Mouse (Mus musculus) CH12.LX (cell line): ENCODE data around the gene Cort. TPM values are rescaled to one million over a fixed set of nuclear protein-coding genes. Genes with fewer than 3 reads are reported as not detected.

Experiments used
- DNase-seq: peaks from one replicate; pipeline ENCODE4 v3.0.0-alpha.2; 2013; ENCODE audit errors: extremely low read depth
- H3K27ac ChIP-seq: 2 replicates; pipeline ENCODE4 v1.5.1; 2012; ENCODE audit warnings: low read depth, mild to moderate bottlenecking, control low read depth, moderate library complexity; ENCODE audit not compliant: insufficient read depth
- H3K27me3 ChIP-seq: replicated peaks from 2 replicates; pipeline ENCODE3; 2012; ENCODE audit warnings: inconsistent platforms
- H3K36me3 ChIP-seq, 2 experiments: replicated peaks in 1 of 2; 2 replicates each; pipeline versions ENCODE3 to v1.6.1; 2012; ENCODE audit warnings: inconsistent platforms in 1 of 2, low read length in 1 of 2, mild to moderate bottlenecking in 1 of 2, mixed read lengths in 1 of 2, moderate library complexity in 1 of 2; ENCODE audit not compliant: control insufficient read depth in 1 of 2, insufficient read depth in 1 of 2
- H3K4me1 ChIP-seq, 2 experiments: 2 replicates each; pipeline ENCODE4 v1.6.1; 2012; ENCODE audit warnings: inconsistent platforms in 1 of 2, moderate library complexity in 1 of 2; ENCODE audit not compliant: insufficient read depth in 2 of 2, control insufficient read depth in 1 of 2
- H3K4me2 ChIP-seq: 2 replicates; pipeline ENCODE4 v1.6.1; 2012; ENCODE audit warnings: low read depth, mild to moderate bottlenecking, control low read depth; ENCODE audit not compliant: poor library complexity, insufficient read depth, severe bottlenecking
- H3K4me3 ChIP-seq, 3 experiments: fragments of 150-350 bp in 1 of 3; sonication (generic) in 1 of 3; replicated peaks in 1 of 3; 2 replicates each; pipeline versions ENCODE3 to v1.5.1; 2011 to 2012; ENCODE audit warnings: low read depth in 2 of 3, low read length in 2 of 3, mild to moderate bottlenecking in 2 of 3, moderate library complexity in 2 of 3, control low read depth in 1 of 3, improper control_type of control experiment in 1 of 3, inconsistent platforms in 1 of 3, mixed read lengths in 1 of 3; ENCODE audit not compliant: poor library complexity in 1 of 3
- H3K79me2 ChIP-seq: replicated peaks from 2 replicates; pipeline ENCODE4 v1.6.1; 2012; ENCODE audit warnings: mild to moderate bottlenecking, moderate library complexity; ENCODE audit not compliant: control insufficient read depth, poor library complexity, insufficient read depth, severe bottlenecking; ENCODE audit errors: extremely low read depth
- H3K9ac ChIP-seq: 2 replicates; pipeline ENCODE4 v1.6.1; 2012; ENCODE audit warnings: low read depth, mild to moderate bottlenecking, control low read depth, moderate library complexity; ENCODE audit not compliant: insufficient read depth
- H3K9me3 ChIP-seq: replicated peaks from 2 replicates; pipeline ENCODE3; 2012; ENCODE audit warnings: low read length, inconsistent platforms, mixed read lengths
- BHLHE40 ChIP-seq: IDR thresholded peaks from 2 replicates; pipeline ENCODE4 v1.6.1; 2011; ENCODE audit warnings: mild to moderate bottlenecking, low read depth, low read length, improper control_type of control experiment
- CHD2 ChIP-seq: IDR thresholded peaks from 2 replicates; pipeline ENCODE4 v1.6.1; 2011; ENCODE audit warnings: low read length, improper control_type of control experiment
- CTCF ChIP-seq, 2 experiments: IDR thresholded peaks in 1 of 2; conservative IDR thresholded peaks in 1 of 2; 2 replicates each; pipeline ENCODE4 v1.5.1; 2011 to 2012; ENCODE audit warnings: low read depth in 2 of 2, low read length in 2 of 2, improper control_type of control experiment in 1 of 2, inconsistent platforms in 1 of 2, mild to moderate bottlenecking in 1 of 2, moderate library complexity in 1 of 2
- ELF1 ChIP-seq: IDR thresholded peaks from 2 replicates; pipeline ENCODE4 v1.6.1; 2014; ENCODE audit warnings: low read depth, mild to moderate bottlenecking, inconsistent platforms, low read length, improper control_type of control experiment
- ETS1 ChIP-seq: conservative IDR thresholded peaks from 2 replicates; pipeline ENCODE4 v1.6.1; 2012; ENCODE audit warnings: low read depth, mild to moderate bottlenecking, inconsistent platforms, low read length, improper control_type of control experiment, moderate library complexity
- HCFC1 ChIP-seq: IDR thresholded peaks from 2 replicates; pipeline ENCODE4 v1.6.1; 2012; ENCODE audit warnings: low read depth, mild to moderate bottlenecking, inconsistent platforms, low read length, improper control_type of control experiment
- IRF4 ChIP-seq: IDR thresholded peaks from 2 replicates; pipeline ENCODE4 v1.6.1; 2014; ENCODE audit warnings: low read depth, mild to moderate bottlenecking, inconsistent platforms, low read length, improper control_type of control experiment
- JUN ChIP-seq: IDR thresholded peaks from 2 replicates; pipeline ENCODE4 v1.6.1; 2011; ENCODE audit warnings: low read depth, mild to moderate bottlenecking, low read length, improper control_type of control experiment, moderate library complexity; ENCODE audit not compliant: insufficient read depth
- JUND ChIP-seq: conservative IDR thresholded peaks from 2 replicates; pipeline ENCODE4 v1.6.1; 2011; ENCODE audit warnings: low read depth, low read length, improper control_type of control experiment
- KAT2A ChIP-seq: IDR thresholded peaks from 2 replicates; pipeline ENCODE4 v1.6.1; 2012; ENCODE audit warnings: low read length, improper control_type of control experiment, inconsistent platforms; ENCODE audit not compliant: insufficient replicate concordance
- MAFK ChIP-seq: IDR thresholded peaks from 2 replicates; pipeline ENCODE4 v1.6.1; 2011; ENCODE audit warnings: low read length, improper control_type of control experiment; ENCODE audit not compliant: insufficient replicate concordance
- MAZ ChIP-seq: IDR thresholded peaks from 2 replicates; pipeline ENCODE4 v1.6.1; 2012; ENCODE audit warnings: low read depth, mild to moderate bottlenecking, inconsistent platforms, low read length, improper control_type of control experiment, moderate library complexity
- MEF2A ChIP-seq: IDR thresholded peaks from 2 replicates; pipeline ENCODE4 v1.6.1; 2014; ENCODE audit warnings: low read depth, mild to moderate bottlenecking, inconsistent platforms, low read length, improper control_type of control experiment, borderline replicate concordance
- MXI1 ChIP-seq: IDR thresholded peaks from 2 replicates; pipeline ENCODE4 v1.6.1; 2011; ENCODE audit warnings: mild to moderate bottlenecking, low read depth, low read length, improper control_type of control experiment
- MYC ChIP-seq: IDR thresholded peaks from 2 replicates; pipeline ENCODE4 v1.6.1; 2011; ENCODE audit warnings: low read depth, mild to moderate bottlenecking, improper control_type of control experiment, low read length
- NRF1 ChIP-seq: IDR thresholded peaks from 2 replicates; pipeline ENCODE4 v1.6.1; 2014; ENCODE audit warnings: low read depth, mild to moderate bottlenecking, inconsistent platforms, low read length, improper control_type of control experiment, moderate library complexity
- PAX5 ChIP-seq: IDR thresholded peaks from 2 replicates; pipeline ENCODE4 v1.6.1; 2012; ENCODE audit warnings: low read length, inconsistent platforms, mixed read lengths
- POLR2AphosphoS2 ChIP-seq: IDR thresholded peaks from 2 replicates; pipeline ENCODE4 v1.6.1; 2011; ENCODE audit warnings: low read depth, low read length, improper control_type of control experiment
- UBTF ChIP-seq: IDR thresholded peaks from 2 replicates; pipeline ENCODE4 v1.6.1; 2012; ENCODE audit warnings: low read depth, mild to moderate bottlenecking, inconsistent platforms, low read length, improper control_type of control experiment, moderate library complexity
- USF1 ChIP-seq: IDR thresholded peaks from 2 replicates; pipeline ENCODE4 v1.6.1; 2014; ENCODE audit warnings: low read depth, mild to moderate bottlenecking, inconsistent platforms, low read length, improper control_type of control experiment
- USF2 ChIP-seq: conservative IDR thresholded peaks from 2 replicates; pipeline ENCODE4 v1.6.1; 2011; ENCODE audit warnings: low read depth, low read length, improper control_type of control experiment
- ZMIZ1 ChIP-seq: IDR thresholded peaks from 2 replicates; pipeline ENCODE4 v1.6.1; 2012; ENCODE audit warnings: low read depth, mild to moderate bottlenecking, inconsistent platforms, low read length, improper control_type of control experiment
- dilution Hi-C: fragments of 300-500 bp; cut with MboI; formaldehyde crosslinking; loops from 2 replicates; pipeline ENCODE4 v1.14.3; 2020; ENCODE audit warnings: low sequenced_read_pairs; ENCODE audit not compliant: extremely low pct_unique_long_range_greater_than_20kb, extremely low pct_ligation_motif_present
- in situ Hi-C: fragments of 300-500 bp; cut with MboI; formaldehyde crosslinking; loops from 3 replicates; pipeline ENCODE4 v1.14.3; 2019; ENCODE audit warnings: low sequenced_read_pairs, low pct_ligation_motif_present, low pct_unique_long_range_greater_than_20kb, mixed read lengths
- polyA plus RNA-seq: library from polyadenylated mRNA; unstranded; fragments of >175 nt; gene quantifications from 2 replicates; pipeline ENCODE4 v1.2.1, GENCODE M21; 2012; ENCODE audit warnings: low read depth; ENCODE audit not compliant: insufficient read length
- total RNA-seq, 2 experiments: library from RNA; depleted of rRNA; stranded (reverse); fragments of 300-350 nt in 1 of 2; fragments of >200 nt in 1 of 2; gene quantifications; 2 replicates each; pipeline ENCODE4 v1.2.3; 2012 to 2014

The Cort gene
- 0.50 and 0.59 TPM in 2 replicates for total RNA-seq (2012; rRNA removed)
- not detected in 2 replicates for total RNA-seq (2014; rRNA removed)
- polyA plus RNA-seq, result 0.94 and 1.4 TPM in 2 replicates

GRCm38 (mm10) chr4:149126663-149127062 lies at the start of gene Cort:
Cort (minus strand) TSS chr4:149126763.
- no peak for DNase-seq
- Histone ChIP-seq H3K4me2 (no peak within 1 kb of the TSS), H3K9me3 (no peaks in the 10 kb centered on the region), H3K9ac (no peak within 1 kb of the TSS), H3K27me3 (no peaks in the 10 kb centered on the region), H3K4me1 (peaks cover 0 to 31% of the 10 kb centered on the region in 2 experiments; a peak in 2 of 4 replicates), H3K4me3 (no peak within 1 kb of the TSS), H3K36me3 (peaks cover 20 to 82% of the 10 kb centered on the region in 2 experiments), H3K27ac (no peak within 1 kb of the TSS), H3K79me2 (no peaks in the 10 kb centered on the region)
- in situ Hi-C loops, result no loop called here
- no peak for TF ChIP-seq MXI1
- no peak for TF ChIP-seq MAZ
- TF ChIP-seq USF2, result no peak
- TF ChIP-seq PAX5, result no peak
- no peak for TF ChIP-seq ETS1
- dilution Hi-C loops, result no loop called here

- Histone ChIP-seq H3K27ac (no peak overlapping the region), H3K4me3 (no peak overlapping the region), H3K4me2 (no peak overlapping the region), H3K9me3 (no peaks in the 10 kb centered on the region), H3K9ac (no peak overlapping the region), H3K79me2 (no peaks in the 10 kb centered on the region), H3K27me3 (no peaks in the 10 kb centered on the region), H3K4me1 (peaks cover 0 to 24% of the 10 kb centered on the region in 2 experiments; a peak in 2 of 4 replicates), H3K36me3 (peaks cover 7 to 9% of the 10 kb centered on the region in 2 experiments)
- DNase-seq, result no peak
- no peak for TF ChIP-seq IRF4
- TF ChIP-seq HCFC1, result no peak
- TF ChIP-seq KAT2A, result no peak
- no peak for TF ChIP-seq USF1
- no peak for TF ChIP-seq POLR2AphosphoS2
- no peak for TF ChIP-seq CHD2
- no peak for TF ChIP-seq MYC
- in situ Hi-C loops, result loop anchor here (25.0 kb wide), 1 partner anchor 539 kb away; the partner anchor contains the start of gene Pik3cd
- dilution Hi-C loops, result no loop called here
These were observed 47.1 kb upstream of the Cort start for GRCm38 (mm10) chr4:149173661-149174060.

DNA sequence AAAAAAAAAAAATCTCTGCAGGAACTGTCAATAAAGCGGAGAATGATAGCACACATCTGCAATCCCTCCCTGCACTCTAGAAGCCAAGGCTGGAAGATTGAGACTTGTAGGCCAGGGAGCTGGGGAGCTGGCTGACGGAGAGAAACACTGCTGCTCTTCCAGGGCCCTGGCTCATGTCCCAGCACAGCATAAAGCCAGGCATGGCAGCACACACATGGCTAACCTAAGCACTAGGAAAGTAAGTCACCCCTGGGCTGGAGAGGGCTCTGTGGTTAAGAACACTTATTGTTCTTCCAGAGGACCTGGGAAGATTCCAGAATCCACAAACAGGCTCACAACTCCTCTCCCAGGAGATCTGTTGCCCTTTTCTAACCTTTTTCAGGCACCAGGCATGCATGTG lies 46.1 kb upstream of the Cort start:
- in situ Hi-C loops, result loop anchor here (25.0 kb wide), 1 partner anchor 540 kb away; the partner anchor contains the start of gene Pik3cd
- H3K4me2 ChIP-seq, result no peak overlapping the region

More for the DNA sequence above, 46.1 kb upstream of the Cort start:
- H3K4me3 ChIP-seq, result no peak overlapping the region
- DNase-seq, result no peak
- peaks cover 0 to 27% of the 10 kb centered on the region in 2 experiments; a peak in 2 of 4 replicates for H3K4me1 ChIP-seq
- H3K27ac ChIP-seq, result no peak overlapping the region
- H3K79me2 ChIP-seq, result no peaks in the 10 kb centered on the region
- H3K9me3 ChIP-seq, result no peaks in the 10 kb centered on the region
- H3K9ac ChIP-seq, result no peak overlapping the region
- H3K36me3 ChIP-seq, result peaks cover 7% of the 10 kb centered on the region in 2 experiments
- no peak for TF ChIP-seq BHLHE40
- TF ChIP-seq ZMIZ1, result no peak
- no peak for TF ChIP-seq CTCF (conservative IDR thresholded peaks at IDR 0.05 in 1 of 2, IDR thresholded peaks at IDR 0.05 in 1 of 2; ENCODE audit: low read depth in 2 of 2, low read length in 2 of 2)
- TF ChIP-seq MEF2A, result no peak
- no peak for TF ChIP-seq MAFK
- TF ChIP-seq ELF1, result no peak
- TF ChIP-seq PAX5, result no peak
- no peak for TF ChIP-seq POLR2AphosphoS2
- no peak for TF ChIP-seq MXI1
- TF ChIP-seq NRF1, result no peak
- TF ChIP-seq JUN, result no peak
- TF ChIP-seq JUND, result no peak
- TF ChIP-seq CHD2, result no peak
- no peak for TF ChIP-seq UBTF
- no peaks in the 10 kb centered on the region for H3K27me3 ChIP-seq
- dilution Hi-C loops, result no loop called here
